Mouse (Mus musculus) granulocyte monocyte progenitor cell, adult 5-6 weeks (primary cell): Measurements from ENCODE around the gene Tmtc2. TPM values are rescaled to one million over a fixed set of nuclear protein-coding genes. Genes with fewer than 3 reads are reported as not detected.
"Not testable (repeated sequence)": the region's sequence is repeated elsewhere in the genome, so short reads cannot be mapped to it uniquely, and the experiment has no call there.

ENCODE experiments used
- ATAC-seq: replicated peaks from 2 replicates; pipeline ENCODE4 v1.8.0; 2016; ENCODE audit warnings: mild to moderate bottlenecking, moderate TSS enrichment, inconsistent platforms; ENCODE audit not compliant: poor library complexity, severe bottlenecking
- total RNA-seq, 2 experiments: library from RNA; stranded (forward) in 1 of 2; stranded (reverse) in 1 of 2; fragments of 200-712, 200-1000 nt in 1 of 2; fragments of >200 nt in 1 of 2; fragmentation: Nextera tagmentation in 1 of 2; gene quantifications; 2 replicates each; pipeline ENCODE4 v1.2.3; 2014 to 2017

Tmtc2 gene
- total RNA-seq, 2 experiments from 2014 or later, result 0.82 to 1.6 TPM

GRCm38 (mm10) chr10:105332856-105333255 lies 241.4 kb downstream of the Tmtc2 start:
- no peak for ATAC-seq

- no peak for ATAC-seq
Observed at GRCm38 (mm10) chr10:105330327-105330726, 243.9 kb downstream of the Tmtc2 start.

GRCm38 (mm10) chr10:105323646-105324192 lies 250.5 kb downstream of the Tmtc2 start:
- no peak for ATAC-seq

GRCm38 (mm10) chr10:105319299-105320057 lies 254.8 kb downstream of the Tmtc2 start:
- no peak for ATAC-seq

- ATAC-seq, result no peak
Observed at GRCm38 (mm10) chr10:105318869-105319268, 255.4 kb downstream of the Tmtc2 start.

GRCm38 (mm10) chr10:105312986-105313385 lies 261.3 kb downstream of the Tmtc2 start:
- ATAC-seq, result peak; percentile 30

- ATAC-seq, result no peak; the same call in 1 of the 2 replicates
Observed at GRCm38 (mm10) chr10:105297560-105297959, 276.7 kb downstream of the Tmtc2 start.

- no peak for ATAC-seq
Observed at GRCm38 (mm10) chr10:105292961-105293360, 281.3 kb downstream of the Tmtc2 start.

GRCm38 (mm10) chr10:105288472-105288871 lies 285.8 kb downstream of the Tmtc2 start:
- ATAC-seq, result no peak

- ATAC-seq, result no peak
Observed at GRCm38 (mm10) chr10:105287575-105287974, 286.7 kb downstream of the Tmtc2 start.

- ATAC-seq, result no peak
Observed at GRCm38 (mm10) chr10:105287064-105287463, 287.2 kb downstream of the Tmtc2 start.

- no peak for ATAC-seq
Observed at GRCm38 (mm10) chr10:105286221-105286620, 288.0 kb downstream of the Tmtc2 start.

GRCm38 (mm10) chr10:105284171-105284570 lies 290.1 kb downstream of the Tmtc2 start:
- ATAC-seq, result no peak

- ATAC-seq, result no peak
Observed at GRCm38 (mm10) chr10:105280933-105281332, 293.3 kb downstream of the Tmtc2 start.

- no peak for ATAC-seq
Observed at GRCm38 (mm10) chr10:105260053-105260452, 314.2 kb downstream of the Tmtc2 start.

GRCm38 (mm10) chr10:105238291-105238690 lies 336.0 kb downstream of the Tmtc2 start:
- not testable (repeated sequence) for ATAC-seq

GRCm38 (mm10) chr10:105232864-105233263 lies 341.4 kb downstream of the Tmtc2 start:
- peak; percentile 56; the same call in 1 of the 2 replicates for ATAC-seq

GRCm38 (mm10) chr10:105230416-105230815 lies 343.8 kb downstream of the Tmtc2 start:
- no peak for ATAC-seq

- ATAC-seq, result no peak
Observed at GRCm38 (mm10) chr10:105228623-105229022, 345.6 kb downstream of the Tmtc2 start.

GRCm38 (mm10) chr10:105227631-105228030 lies 346.6 kb downstream of the Tmtc2 start:
- ATAC-seq, result no peak

GRCm38 (mm10) chr10:105225714-105226113 lies 348.5 kb downstream of the Tmtc2 start:
- ATAC-seq, result no peak

GRCm38 (mm10) chr10:105222904-105223303 lies 351.3 kb downstream of the Tmtc2 start:
- ATAC-seq, result no peak
